Mouse (Mus musculus): ENCODE results near the gene Smug1. TPM values are rescaled to one million over a fixed set of nuclear protein-coding genes. Genes with fewer than 3 reads are reported as not detected.
A peak's percentile ranks its signal among the peaks of the same experiment; 100 is the strongest.

Smug1 gene
- total RNA-seq (2014; rRNA removed; ENCODE audit: low replicate concordance) (15.7 and 18.2 TPM in 2 replicates), polyA plus RNA-seq (2015; fragmentation: Nextera tagmentation; extraction: Ambion mirVana) (10.0 and 10.1 TPM in 2 replicates)

DNA sequence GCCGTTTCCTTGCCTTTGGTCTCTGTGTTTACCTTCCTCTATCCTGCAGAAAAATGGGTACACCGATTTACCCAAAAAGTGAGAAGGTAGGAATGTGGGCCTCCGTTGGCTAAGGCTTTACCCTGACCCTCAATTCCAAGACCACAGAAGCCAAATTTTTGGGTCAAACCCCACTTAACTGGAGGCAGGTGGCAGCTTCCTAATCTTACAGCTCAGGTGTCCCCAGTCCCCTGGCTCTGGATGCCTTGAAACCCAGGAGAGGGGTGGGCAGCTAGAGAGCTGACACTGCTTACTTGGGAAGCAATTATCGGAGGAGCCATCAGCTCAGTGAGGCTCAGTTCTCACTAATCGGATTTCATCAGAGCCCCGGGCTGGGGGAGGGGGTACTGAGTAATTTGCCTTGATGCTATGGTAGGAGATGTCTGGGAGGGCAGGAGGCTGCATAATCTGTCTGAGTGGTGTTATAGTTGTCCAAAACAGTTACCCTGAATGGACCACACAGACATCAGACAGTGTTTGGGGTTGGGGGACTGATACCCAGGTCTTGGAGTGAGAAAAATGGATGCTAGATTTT lies at the start of gene Smug1:
Gene Smug1 (minus strand): TSS at position 51 of the 574 bp plus-strand sequence.
- ATAC-seq (ENCODE audit: insufficient read depth, low read depth) = no peak
- 31% methylated on average over 6 of the region's 6 CpGs for WGBS
- H3K27me3 ChIP-seq (ENCODE audit: control insufficient read depth, insufficient read depth, low read length) = peaks cover 63% of the 10 kb centered on the region

DNA sequence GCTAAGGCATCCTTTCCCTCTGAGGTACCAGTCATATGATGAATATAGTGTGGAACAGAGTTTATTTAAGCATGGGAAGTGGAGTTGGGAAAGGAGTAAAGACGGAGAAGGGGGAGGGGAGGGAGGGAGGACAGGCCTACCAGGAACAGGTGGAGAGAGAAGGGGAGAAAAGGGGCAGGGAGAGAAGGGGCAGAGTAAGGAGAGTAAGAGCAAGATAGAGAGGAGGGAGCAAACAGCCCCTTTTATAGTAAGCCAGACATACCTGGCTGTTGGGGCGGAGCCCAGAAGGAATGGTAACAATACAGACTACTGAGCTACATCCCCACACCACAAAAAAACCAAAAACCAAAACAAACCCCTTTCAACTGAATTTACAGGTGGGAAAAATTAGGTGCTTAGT lies 49.2 kb upstream of the Smug1 start:
- WGBS = 56% methylated on average over 2 of the region's 2 CpGs
- Histone ChIP-seq H3K27me3 (ENCODE audit: control insufficient read depth, insufficient read depth, low read length) (no peaks in the 10 kb centered on the region), H3K4me2 (ENCODE audit: low read depth, low read length) (peak overlapping the region; percentile 60), H3K4me1 (ENCODE audit: control insufficient read depth, insufficient read depth) (peaks cover 20% of the 10 kb centered on the region), H3K9me3 (replicated peaks; ENCODE audit: control insufficient read depth, low read length) (no peaks in the 10 kb centered on the region), H3K27ac (ENCODE audit: low read depth) (peak overlapping the region; percentile 89), H3K36me3 (replicated peaks; ENCODE audit: control insufficient read depth, insufficient read depth, low read length) (peaks cover 20% of the 10 kb centered on the region), H3K4me3 (ENCODE audit: low read depth, low read length) (no peak overlapping the region; the same call in 1 of the 2 replicates), H3K9ac (replicated peaks; ENCODE audit: low read depth, low read length) (no peak overlapping the region)
- TF ChIP-seq CTCF (IDR thresholded peaks at IDR 0.05; ENCODE audit: low read depth) = no peak
- TF ChIP-seq EP300 (IDR thresholded peaks at IDR 0.05; ENCODE audit: low read depth) = no peak
- ATAC-seq (ENCODE audit: insufficient read depth, low read depth) (no peak), DNase-seq (ENCODE audit: low spot score) (no peak)

More for the DNA sequence above, at the start of gene Smug1:
- no peak for DNase-seq (ENCODE audit: low spot score)
- H3K9me3 ChIP-seq (replicated peaks; ENCODE audit: control insufficient read depth, low read length) = no peaks in the 10 kb centered on the region
- peaks cover 19% of the 10 kb centered on the region; the same call in 1 of the 2 replicates for H3K4me1 ChIP-seq (ENCODE audit: control insufficient read depth, insufficient read depth)
- no peak within 1 kb of the TSS for H3K4me2 ChIP-seq (ENCODE audit: low read depth, low read length)
- no peaks in the 10 kb centered on the region for H3K36me3 ChIP-seq (replicated peaks; ENCODE audit: control insufficient read depth, insufficient read depth, low read length)
- TF ChIP-seq EP300 (IDR thresholded peaks at IDR 0.05; ENCODE audit: low read depth) = no peak
- TF ChIP-seq CTCF (IDR thresholded peaks at IDR 0.05; ENCODE audit: low read depth) = no peak
- no peak within 1 kb of the TSS for H3K9ac ChIP-seq (replicated peaks; ENCODE audit: low read depth, low read length)
- no peak within 1 kb of the TSS for H3K27ac ChIP-seq (ENCODE audit: low read depth)
- H3K4me3 ChIP-seq (ENCODE audit: low read depth, low read length) = no peak within 1 kb of the TSS

DNA sequence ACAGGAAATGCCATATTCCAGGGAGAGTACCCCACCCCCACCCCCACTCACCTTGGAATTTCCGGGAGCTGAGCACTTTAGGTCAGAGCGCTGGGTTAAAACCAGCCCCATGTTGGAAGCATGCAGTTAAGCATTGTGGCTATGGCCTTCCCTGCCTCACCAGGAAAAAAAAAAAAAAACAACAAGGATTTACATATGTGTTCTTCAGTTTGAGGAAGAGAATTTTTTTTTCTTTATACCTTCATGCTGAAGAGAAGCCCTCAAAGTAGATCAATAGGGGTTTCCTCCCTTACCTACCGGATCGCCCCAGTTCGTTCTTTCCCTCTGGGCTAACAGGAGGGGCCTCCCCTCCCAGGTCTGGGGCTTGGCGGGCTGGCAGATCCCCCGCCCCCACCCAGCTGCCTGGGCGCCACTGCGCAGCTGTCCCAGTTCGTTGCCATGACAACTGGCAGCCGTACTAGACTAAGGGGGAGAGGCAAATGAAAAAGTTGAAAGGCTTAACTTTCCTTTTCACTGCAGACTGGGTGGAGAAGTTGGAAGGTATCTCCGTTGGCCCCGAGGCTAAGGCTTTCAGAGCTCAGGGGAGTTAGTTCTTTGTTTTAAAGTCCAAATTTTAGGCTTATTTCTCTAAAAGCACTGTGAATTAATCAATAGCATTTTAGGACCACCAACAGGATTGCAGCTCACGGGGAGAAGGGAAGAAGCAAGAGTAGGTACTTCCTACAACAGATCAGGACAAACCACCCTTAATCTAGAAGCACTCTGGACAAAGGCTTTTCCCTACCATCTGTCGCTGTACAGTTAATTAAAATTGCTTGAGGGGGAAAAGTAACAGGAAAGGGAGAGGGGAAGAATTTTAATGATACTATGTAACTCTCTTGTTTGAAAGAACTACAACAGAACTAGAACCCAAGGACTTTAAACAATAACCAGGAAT lies 48.3 kb upstream of the Smug1 start:
- WGBS = under 1% methylated on average over 15 of the region's 15 CpGs
- H3K9ac ChIP-seq (replicated peaks; ENCODE audit: low read depth, low read length) = peak overlapping the region; percentile 57
- peak overlapping the region; percentile 60 for H3K4me2 ChIP-seq (ENCODE audit: low read depth, low read length)
- DNase-seq (ENCODE audit: low spot score) (peak; percentile 96), ATAC-seq (ENCODE audit: insufficient read depth, low read depth) (peak; percentile 95)
- no peaks in the 10 kb centered on the region for H3K9me3 ChIP-seq (replicated peaks; ENCODE audit: control insufficient read depth, low read length)
- peaks cover 27% of the 10 kb centered on the region for H3K36me3 ChIP-seq (replicated peaks; ENCODE audit: control insufficient read depth, insufficient read depth, low read length)
- H3K27me3 ChIP-seq (ENCODE audit: control insufficient read depth, insufficient read depth, low read length) = no peaks in the 10 kb centered on the region
- H3K4me1 ChIP-seq (ENCODE audit: control insufficient read depth, insufficient read depth) = peaks cover 13% of the 10 kb centered on the region; the same call in 1 of the 2 replicates
- TF ChIP-seq CTCF (IDR thresholded peaks at IDR 0.05; ENCODE audit: low read depth) (no peak), EP300 (IDR thresholded peaks at IDR 0.05; ENCODE audit: low read depth) (no peak)
- H3K27ac ChIP-seq (ENCODE audit: low read depth) = peak overlapping the region; percentile 89
- peak overlapping the region; percentile 55 for H3K4me3 ChIP-seq (ENCODE audit: low read depth, low read length)

DNA sequence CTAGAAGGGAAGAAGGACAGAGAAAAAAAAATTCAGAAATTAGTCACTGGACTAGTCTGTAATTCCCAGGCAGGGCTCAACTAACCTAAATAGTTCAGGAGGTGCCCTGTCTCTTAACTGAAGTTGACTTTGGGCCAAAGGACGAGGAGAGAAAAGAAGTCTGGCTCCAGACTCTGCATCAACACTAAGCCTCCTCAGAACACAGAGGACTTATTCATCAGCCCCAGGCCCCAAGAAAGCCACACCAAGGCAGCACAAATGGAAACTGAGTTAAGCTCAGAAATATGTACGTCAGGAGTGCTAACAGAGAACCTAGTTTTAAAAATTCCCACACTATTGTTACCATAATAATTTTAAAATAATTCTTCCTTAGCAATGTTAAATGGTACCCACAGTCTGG lies 47.3 kb upstream of the Smug1 start:
- Histone ChIP-seq H3K36me3 (replicated peaks; ENCODE audit: control insufficient read depth, insufficient read depth, low read length) (peaks cover 37% of the 10 kb centered on the region), H3K4me2 (ENCODE audit: low read depth, low read length) (peak overlapping the region; percentile 48), H3K9ac (replicated peaks; ENCODE audit: low read depth, low read length) (no peak overlapping the region), H3K27me3 (ENCODE audit: control insufficient read depth, insufficient read depth, low read length) (no peaks in the 10 kb centered on the region), H3K9me3 (replicated peaks; ENCODE audit: control insufficient read depth, low read length) (no peaks in the 10 kb centered on the region), H3K4me3 (ENCODE audit: low read depth, low read length) (peak overlapping the region; percentile 5; the same call in 1 of the 2 replicates), H3K27ac (ENCODE audit: low read depth) (peak overlapping the region; percentile 60), H3K4me1 (ENCODE audit: control insufficient read depth, insufficient read depth) (peaks cover 13% of the 10 kb centered on the region; the same call in 1 of the 2 replicates)
- DNase-seq (ENCODE audit: low spot score) (no peak), ATAC-seq (ENCODE audit: insufficient read depth, low read depth) (no peak)
- TF ChIP-seq CTCF (IDR thresholded peaks at IDR 0.05; ENCODE audit: low read depth) (no peak), EP300 (IDR thresholded peaks at IDR 0.05; ENCODE audit: low read depth) (no peak)
- 32% methylated on average over 2 of the region's 2 CpGs for WGBS

DNA sequence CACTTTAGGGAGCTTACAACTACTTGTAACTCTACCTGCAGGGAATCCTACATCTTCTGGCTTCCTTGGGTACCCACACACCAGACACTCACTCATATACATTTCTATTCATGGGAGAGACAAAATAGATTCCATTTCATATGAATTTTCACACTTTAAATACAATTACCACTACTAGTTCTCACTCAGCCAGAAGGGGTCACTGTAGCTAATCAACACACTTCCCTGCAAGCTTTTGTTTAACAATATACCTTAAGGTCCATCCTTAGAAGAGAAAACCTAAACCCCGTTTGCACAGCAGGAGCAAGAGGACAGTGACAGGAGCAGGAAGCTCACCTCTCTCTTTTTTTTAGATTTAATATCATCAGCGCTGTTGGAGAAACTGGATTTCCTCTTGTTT lies 38.3 kb upstream of the Smug1 start:
- Histone ChIP-seq H3K9ac (replicated peaks; ENCODE audit: low read depth, low read length) (no peak overlapping the region), H3K27me3 (ENCODE audit: control insufficient read depth, insufficient read depth, low read length) (no peaks in the 10 kb centered on the region), H3K36me3 (replicated peaks; ENCODE audit: control insufficient read depth, insufficient read depth, low read length) (peaks cover 55% of the 10 kb centered on the region), H3K4me1 (ENCODE audit: control insufficient read depth, insufficient read depth) (peaks cover 8% of the 10 kb centered on the region), H3K4me3 (ENCODE audit: low read depth, low read length) (no peak overlapping the region), H3K4me2 (ENCODE audit: low read depth, low read length) (no peak overlapping the region), H3K27ac (ENCODE audit: low read depth) (no peak overlapping the region), H3K9me3 (replicated peaks; ENCODE audit: control insufficient read depth, low read length) (no peaks in the 10 kb centered on the region)
- no peak for TF ChIP-seq EP300 (IDR thresholded peaks at IDR 0.05; ENCODE audit: low read depth)
- TF ChIP-seq CTCF (IDR thresholded peaks at IDR 0.05; ENCODE audit: low read depth) = peak; percentile 47
- no peak for DNase-seq (ENCODE audit: low spot score)
- no peak for ATAC-seq (ENCODE audit: insufficient read depth, low read depth)
- 60% methylated on average over 2 of the region's 2 CpGs for WGBS
